Mouse (Mus musculus): ENCODE measurements around the gene Rpl19. TPM values are rescaled to one million over a fixed set of nuclear protein-coding genes. Genes with fewer than 3 reads are reported as not detected.

The Rpl19 gene
- polyA plus RNA-seq, 1 experiment, result 2,972 TPM

DNA sequence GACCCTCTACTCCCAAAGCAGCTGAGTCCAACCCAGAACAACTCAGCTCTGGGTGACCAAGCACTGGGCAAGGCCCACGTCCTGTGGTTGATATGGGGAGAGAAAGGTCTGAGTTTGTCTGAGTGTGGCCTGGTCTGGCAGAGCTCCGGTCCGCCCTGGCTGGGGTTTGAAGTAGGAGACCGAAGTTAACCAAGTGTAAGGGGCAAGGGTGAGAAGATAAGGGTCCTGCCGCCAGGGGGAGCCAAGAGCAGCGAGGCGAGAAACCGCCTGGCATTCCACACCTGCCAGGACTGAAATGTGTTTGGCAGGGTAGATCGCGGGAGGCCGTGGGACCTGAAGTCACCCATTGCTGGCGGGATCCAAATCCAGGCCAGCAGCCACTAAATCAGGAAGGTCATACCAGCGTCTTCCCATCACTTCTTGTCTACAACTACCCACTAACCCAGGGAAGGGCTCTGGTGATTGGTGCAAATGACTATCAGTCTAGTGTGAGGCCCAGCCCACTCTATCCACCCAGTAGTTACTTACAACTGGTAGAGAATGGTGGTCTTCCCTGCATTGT is 31.9 kb upstream of the Rpl19 start:
- Histone ChIP-seq H3K36me3 (ENCODE audit: control insufficient read depth, insufficient read depth) (no peaks in the 10 kb centered on the region), H3K4me2 (ENCODE audit: low read depth) (peak overlapping the region; percentile 71), H3K27me3 (ENCODE audit: control insufficient read depth, insufficient read depth, insufficient read length) (no peaks in the 10 kb centered on the region), H3K79me2 (ENCODE audit: control insufficient read depth, insufficient read depth) (no peaks in the 10 kb centered on the region), H3ac (ENCODE audit: control insufficient read depth, insufficient read length) (no peak overlapping the region), H3K4me3 (peak overlapping the region; percentile 26)
- TF ChIP-seq MYOG (IDR thresholded peaks at IDR 0.05; ENCODE audit: control insufficient read depth in 1 of 3, insufficient read depth in 1 of 3, insufficient read length in 2 of 3, low read depth in 2 of 3) (peak in 1 of 3 experiments; percentile 44), USF1 (IDR thresholded peaks at IDR 0.05; ENCODE audit: low read depth) (no peak), MYOD1 (IDR thresholded peaks at IDR 0.05; ENCODE audit: control insufficient read depth in 1 of 3, insufficient read length in 2 of 3, low read depth in 2 of 3) (peak in 2 of 3 experiments; percentile 4 to 55)

DNA sequence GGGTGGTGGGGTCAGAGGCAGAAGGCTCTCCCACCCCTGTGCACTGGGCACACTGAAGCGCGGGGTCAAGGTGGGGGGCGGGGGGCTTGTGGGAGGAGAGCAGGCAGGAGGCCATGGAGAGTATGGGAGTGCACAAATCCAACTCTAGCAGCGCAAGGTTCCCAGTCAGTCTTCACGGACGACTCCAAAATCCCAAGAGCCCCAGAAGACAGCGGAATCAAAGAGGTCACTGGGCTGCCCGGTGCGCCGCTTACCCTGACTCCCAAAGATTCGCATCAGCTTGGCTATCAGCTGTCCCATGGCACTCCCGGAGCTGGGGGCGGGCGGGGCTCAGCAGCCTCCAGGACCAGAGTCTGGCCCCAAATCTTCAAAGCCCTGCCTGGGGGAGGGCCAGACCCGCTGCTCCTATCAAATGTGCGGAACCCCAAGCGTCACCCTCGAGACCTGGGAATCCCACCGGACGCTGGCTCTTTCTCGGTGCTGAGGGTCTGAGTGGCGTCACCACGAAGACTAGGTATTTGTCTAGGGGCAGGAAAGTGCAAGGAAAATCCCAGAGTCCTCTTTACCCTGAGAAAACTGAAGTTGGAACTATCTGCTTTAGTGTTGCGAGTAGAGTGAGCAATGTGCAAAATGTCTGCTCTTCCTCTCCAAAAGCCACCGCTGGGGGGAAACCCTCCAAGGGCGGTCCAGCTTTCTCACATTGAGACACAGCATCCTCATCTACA is 30.8 kb upstream of the Rpl19 start, which contains the start of gene Arl5c:
Gene Arl5c, minus strand, starts transcription at position 618 of the 725 bp plus-strand sequence.
- no peaks in the 10 kb centered on the region for H3K27me3 ChIP-seq (ENCODE audit: control insufficient read depth, insufficient read depth, insufficient read length)
- no peak within 1 kb of the TSS for H3ac ChIP-seq (ENCODE audit: control insufficient read depth, insufficient read length)
- H3K79me2 ChIP-seq (ENCODE audit: control insufficient read depth, insufficient read depth), result no peaks in the 10 kb centered on the region
- TF ChIP-seq MAX (IDR thresholded peaks at IDR 0.05; ENCODE audit: low read depth) (no peak), TCF12 (IDR thresholded peaks at IDR 0.05; ENCODE audit: insufficient read depth, poor library complexity, severe bottlenecking) (no peak), POLR2AphosphoS2 (IDR thresholded peaks at IDR 0.05; ENCODE audit: insufficient read length, low read depth) (no peak), REST (IDR thresholded peaks at IDR 0.05; ENCODE audit: insufficient read depth, insufficient read length) (no peak), SRF (IDR thresholded peaks at IDR 0.05; ENCODE audit: control insufficient read depth, insufficient read length, low read depth) (no peak), CEBPB (IDR thresholded peaks at IDR 0.05; ENCODE audit: insufficient read depth, poor library complexity, severe bottlenecking) (no peak), USF1 (IDR thresholded peaks at IDR 0.05; ENCODE audit: low read depth) (no peak), TCF3 (IDR thresholded peaks at IDR 0.05; ENCODE audit: insufficient read length, low read depth) (no peak), E2F4 (IDR thresholded peaks at IDR 0.05; ENCODE audit: insufficient read depth) (no peak), MYOD1 (IDR thresholded peaks at IDR 0.05; ENCODE audit: control insufficient read depth in 1 of 3, insufficient read length in 2 of 3, low read depth in 2 of 3) (peak in 1 of 3 experiments; percentile 8), POLR2A (IDR thresholded peaks at IDR 0.05; ENCODE audit: insufficient read length, low read depth) (peak; percentile 32), MYOG (IDR thresholded peaks at IDR 0.05; ENCODE audit: control insufficient read depth in 1 of 3, insufficient read depth in 1 of 3, insufficient read length in 2 of 3, low read depth in 2 of 3) (peak in 1 of 3 experiments; percentile 29)
- peak within 1 kb of the TSS; percentile 71 for H3K4me2 ChIP-seq (ENCODE audit: low read depth)
- H3K4me3 ChIP-seq, result peak within 1 kb of the TSS; percentile 26
- H3K36me3 ChIP-seq (ENCODE audit: control insufficient read depth, insufficient read depth), result no peaks in the 10 kb centered on the region

DNA sequence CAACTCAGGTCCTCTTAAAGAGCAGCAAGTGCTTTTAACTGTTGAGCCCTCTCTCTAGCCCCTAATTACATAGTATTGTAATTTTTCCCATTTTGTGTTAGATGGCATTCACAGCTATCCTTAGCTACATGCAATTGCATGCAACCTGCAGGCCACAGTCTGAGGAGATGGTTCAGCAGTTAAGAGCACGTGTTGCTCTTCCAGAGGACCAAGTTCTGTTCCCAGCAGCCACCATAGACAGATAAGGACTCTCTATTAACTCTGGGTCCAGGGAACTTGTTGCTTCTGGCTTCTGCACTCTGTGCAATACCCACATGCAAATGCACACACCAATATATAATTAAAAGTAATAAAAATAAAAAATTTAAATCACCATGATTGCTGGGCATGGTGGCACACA is 29.8 kb upstream of the Rpl19 start:
- Histone ChIP-seq H3K4me2 (ENCODE audit: low read depth) (no peak overlapping the region), H3ac (ENCODE audit: control insufficient read depth, insufficient read length) (no peak overlapping the region), H3K79me2 (ENCODE audit: control insufficient read depth, insufficient read depth) (no peaks in the 10 kb centered on the region), H3K4me3 (no peak overlapping the region), H3K36me3 (ENCODE audit: control insufficient read depth, insufficient read depth) (no peaks in the 10 kb centered on the region), H3K27me3 (ENCODE audit: control insufficient read depth, insufficient read depth, insufficient read length) (no peaks in the 10 kb centered on the region)
- TF ChIP-seq POLR2AphosphoS2 (IDR thresholded peaks at IDR 0.05; ENCODE audit: insufficient read length, low read depth) (no peak), E2F4 (IDR thresholded peaks at IDR 0.05; ENCODE audit: insufficient read depth) (no peak), CEBPB (IDR thresholded peaks at IDR 0.05; ENCODE audit: insufficient read depth, poor library complexity, severe bottlenecking) (0 out of 2 replicates have a peak, but pooled peaks have one; percentile 25)

DNA sequence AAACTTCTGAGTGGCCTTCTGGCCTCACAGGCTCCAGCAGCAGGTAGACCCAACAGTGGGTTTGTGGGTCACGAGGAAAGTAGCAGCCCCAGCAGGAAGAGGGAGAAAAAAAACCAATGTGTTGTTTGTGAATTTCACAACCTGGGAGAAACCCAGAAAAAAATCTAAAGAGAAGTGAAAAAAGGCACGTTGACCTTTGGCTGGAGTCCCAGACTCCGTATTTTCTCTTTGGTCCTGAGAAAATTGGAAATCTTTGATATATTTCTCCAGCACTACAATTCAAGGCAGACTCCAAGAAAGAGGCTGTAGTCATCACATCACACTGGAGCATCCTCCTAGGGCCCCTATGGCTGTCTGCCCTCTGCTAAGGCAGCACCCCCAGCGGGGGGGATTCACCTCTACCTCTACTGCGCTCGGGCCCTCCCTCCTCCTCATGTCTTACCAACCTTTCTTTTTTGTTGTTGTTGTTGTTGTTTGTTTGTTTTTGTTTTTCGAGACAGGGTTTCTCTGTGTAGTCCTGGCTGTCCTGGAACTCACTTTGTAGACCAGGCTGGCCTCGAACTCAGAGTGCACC is 29.0 kb upstream of the Rpl19 start:
- Histone ChIP-seq H3K4me3 (no peak overlapping the region), H3ac (ENCODE audit: control insufficient read depth, insufficient read length) (no peak overlapping the region), H3K79me2 (ENCODE audit: control insufficient read depth, insufficient read depth) (no peaks in the 10 kb centered on the region), H3K4me2 (ENCODE audit: low read depth) (no peak overlapping the region), H3K27me3 (ENCODE audit: control insufficient read depth, insufficient read depth, insufficient read length) (no peaks in the 10 kb centered on the region), H3K36me3 (ENCODE audit: control insufficient read depth, insufficient read depth) (no peaks in the 10 kb centered on the region)
- TF ChIP-seq USF1 (IDR thresholded peaks at IDR 0.05; ENCODE audit: low read depth) (no peak), CEBPB (IDR thresholded peaks at IDR 0.05; ENCODE audit: insufficient read depth, poor library complexity, severe bottlenecking) (no peak), REST (IDR thresholded peaks at IDR 0.05; ENCODE audit: insufficient read depth, insufficient read length) (no peak), POLR2A (IDR thresholded peaks at IDR 0.05; ENCODE audit: insufficient read length, low read depth) (no peak), TCF12 (IDR thresholded peaks at IDR 0.05; ENCODE audit: insufficient read depth, poor library complexity, severe bottlenecking) (no peak), MYOD1 (IDR thresholded peaks at IDR 0.05; ENCODE audit: control insufficient read depth in 1 of 3, insufficient read length in 2 of 3, low read depth in 2 of 3) (no peak), MAX (IDR thresholded peaks at IDR 0.05; ENCODE audit: low read depth) (no peak), MYOG (IDR thresholded peaks at IDR 0.05; ENCODE audit: control insufficient read depth in 1 of 3, insufficient read depth in 1 of 3, insufficient read length in 2 of 3, low read depth in 2 of 3) (no peak), SRF (IDR thresholded peaks at IDR 0.05; ENCODE audit: control insufficient read depth, insufficient read length, low read depth) (no peak), E2F4 (IDR thresholded peaks at IDR 0.05; ENCODE audit: insufficient read depth) (no peak), TCF3 (IDR thresholded peaks at IDR 0.05; ENCODE audit: insufficient read length, low read depth) (no peak), POLR2AphosphoS2 (IDR thresholded peaks at IDR 0.05; ENCODE audit: insufficient read length, low read depth) (no peak)
